Comparison of ENCODE assay signal across 10 mouse cellular contexts in the genomic region with DNA sequence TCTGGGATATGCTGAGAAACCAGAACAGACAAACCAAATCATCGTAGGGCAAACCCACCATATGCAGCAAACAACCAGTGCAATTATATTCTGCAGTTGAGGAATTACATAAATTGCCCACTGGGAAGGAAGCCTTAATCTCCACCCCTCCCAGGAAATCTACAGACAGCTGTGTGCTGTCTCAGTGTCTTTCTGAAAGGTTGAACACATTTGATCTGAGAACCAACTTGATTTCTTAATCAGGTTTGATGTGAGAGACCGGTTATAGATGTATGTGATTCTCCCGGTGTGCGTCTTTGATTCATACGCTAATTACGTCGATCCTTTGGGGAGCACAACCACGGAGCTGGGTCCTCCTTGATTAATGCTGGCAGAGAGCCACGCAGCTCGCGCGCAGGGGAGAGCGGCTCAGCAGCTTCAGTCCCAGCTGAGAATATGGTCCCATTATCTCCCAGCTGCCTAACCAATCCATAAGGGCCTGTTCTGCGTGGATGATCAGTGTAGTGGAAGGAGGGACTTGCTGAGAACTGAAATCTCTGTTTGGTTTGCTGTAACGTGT.
DNase-seq lines count a peak whose midpoint lies in the region; ATAC-seq and TF ChIP-seq lines count a peak whose summit lies in the region.
"Had no signal": no experiment of that assay in that cellular context is flagged by ENCODE, and none has a peak within 500 bp of the region (broad histone marks: within the 10 kb centered on the region; RNA-seq: fewer than 3 reads in every experiment).

No protein-coding gene starts in this region.

- DNase-seq in heart, adult 2 months, result no peak
- peak; percentile 81 for DNase-seq in brain, adult 2 months (ENCODE audit: low read depth, low spot score)
- peak; percentile 62 for DNase-seq in forebrain, embryonic 11.5 days (ENCODE audit: low spot score)
- DNase-seq in right cerebral cortex, postnatal 10 days (ENCODE audit: low spot score in 2 of 2), result peak; percentile 75 to 82
- DNase-seq in thymus, postnatal 25 days, result no peak

- 27% methylated on average over 15 of the region's 15 CpGs for WGBS in heart, embryonic 14.5 days
- 23% methylated on average over 15 of the region's 15 CpGs for WGBS in heart, adult 2 months
- WGBS in forebrain, embryonic 11.5 days, result 21% methylated on average over 15 of the region's 15 CpGs
- 26% methylated on average over 15 of the region's 15 CpGs for WGBS in intestine, postnatal 0 days
- WGBS in limb, embryonic 15.5 days, result 27% methylated on average over 15 of the region's 15 CpGs

- peak overlapping the region; percentile 21 to 30; a peak in 2 of 4 replicates for H3K4me3 ChIP-seq in heart, embryonic 14.5 days (ENCODE audit: control insufficient read depth in 1 of 2, insufficient read depth in 1 of 2, low read depth in 1 of 2, low read length in 2 of 2)
- no peak overlapping the region for H3K4me3 ChIP-seq in heart, adult 2 months
- H3K4me3 ChIP-seq in forebrain, embryonic 11.5 days (ENCODE audit: low read depth, low read length), result peak overlapping the region; percentile 14; the same call in 1 of the 2 replicates
- no peak overlapping the region for H3K4me3 ChIP-seq in intestine, postnatal 0 days (ENCODE audit: low read depth, low read length)
- peak overlapping the region; percentile 17 for H3K4me3 ChIP-seq in limb, embryonic 15.5 days
- H3K4me3 ChIP-seq: erythroblast, embryonic 14.5 days had no signal

- intact Hi-C loops in heart, adult 2 months (cut with DNase I), result no loop called here

- no peak for ATAC-seq in heart, embryonic 14.5 days (ENCODE audit: insufficient number of reproducible peaks, insufficient read depth, low FRiP score, low read depth)
- peak; percentile 90 for ATAC-seq in forebrain, embryonic 11.5 days (replicated peaks; ENCODE audit: low FRiP score)
- no peak for ATAC-seq in intestine, postnatal 0 days
- ATAC-seq in limb, embryonic 15.5 days (ENCODE audit: insufficient number of reproducible peaks, low FRiP score, low TSS enrichment, low read depth), result no peak

- H3K79me2 ChIP-seq in heart, adult 2 months (replicated peaks; ENCODE audit: control insufficient read depth, insufficient read depth, low read length), result no peaks in the 10 kb centered on the region

- no peaks in the 10 kb centered on the region for H3K36me3 ChIP-seq in heart, embryonic 14.5 days (ENCODE audit: control insufficient read depth, insufficient read depth, low read length)
- no peaks in the 10 kb centered on the region for H3K36me3 ChIP-seq in heart, adult 2 months (ENCODE audit: control insufficient read depth, insufficient read depth, low read length)
- no peaks in the 10 kb centered on the region for H3K36me3 ChIP-seq in forebrain, embryonic 11.5 days (ENCODE audit: control insufficient read depth, insufficient read depth, low read length)
- H3K36me3 ChIP-seq in intestine, postnatal 0 days (ENCODE audit: control insufficient read depth, insufficient read depth), result no peaks in the 10 kb centered on the region
- H3K36me3 ChIP-seq in limb, embryonic 15.5 days, result no peaks in the 10 kb centered on the region

- no peaks in the 10 kb centered on the region for H3K9me3 ChIP-seq in heart, embryonic 14.5 days (ENCODE audit: control insufficient read depth, low read length)
- H3K9me3 ChIP-seq in forebrain, embryonic 11.5 days (ENCODE audit: control insufficient read depth, low read length), result no peaks in the 10 kb centered on the region
- H3K9me3 ChIP-seq in intestine, postnatal 0 days (ENCODE audit: control insufficient read depth), result no peaks in the 10 kb centered on the region
- H3K9me3 ChIP-seq in limb, embryonic 15.5 days, result no peaks in the 10 kb centered on the region

- peak overlapping the region; percentile 52 for H3K4me2 ChIP-seq in heart, embryonic 14.5 days (ENCODE audit: low read length)
- peak overlapping the region; percentile 40 for H3K4me2 ChIP-seq in forebrain, embryonic 11.5 days (ENCODE audit: low read depth, low read length, severe bottlenecking)
- peak overlapping the region; percentile 35; the same call in 1 of the 2 replicates for H3K4me2 ChIP-seq in intestine, postnatal 0 days (replicated peaks; ENCODE audit: low read depth)
- H3K4me2 ChIP-seq in limb, embryonic 15.5 days, result peak overlapping the region; percentile 35

- peak overlapping the region; percentile 7; the same call in 1 of the 2 replicates for H3K9ac ChIP-seq in heart, embryonic 14.5 days (ENCODE audit: low read length)
- H3K9ac ChIP-seq in heart, adult 2 months (ENCODE audit: low read depth, low read length), result no peak overlapping the region
- H3K9ac ChIP-seq in forebrain, embryonic 11.5 days (ENCODE audit: low read length), result no peak overlapping the region
- no peak overlapping the region for H3K9ac ChIP-seq in intestine, postnatal 0 days (ENCODE audit: low read depth, low read length)
- no peak overlapping the region for H3K9ac ChIP-seq in limb, embryonic 15.5 days

- H3K27ac ChIP-seq in heart, embryonic 14.5 days (replicated peaks in 1 of 2; ENCODE audit: control insufficient read depth in 1 of 2, insufficient read depth in 1 of 2, low read depth in 2 of 2, low read length in 2 of 2), result no peak overlapping the region
- no peak overlapping the region for H3K27ac ChIP-seq in heart, adult 2 months
- H3K27ac ChIP-seq in forebrain, embryonic 11.5 days (ENCODE audit: low read depth, low read length), result peak overlapping the region; percentile 6; the same call in 1 of the 2 replicates
- no peak overlapping the region for H3K27ac ChIP-seq in intestine, postnatal 0 days (ENCODE audit: low read depth, low read length)
- H3K27ac ChIP-seq in limb, embryonic 15.5 days, result no peak overlapping the region

- no peak for TF ChIP-seq EP300 in heart, adult 2 months (IDR thresholded peaks at IDR 0.05; ENCODE audit: insufficient read depth, low read depth, low read length)

- no peaks in the 10 kb centered on the region for H3K4me1 ChIP-seq in heart, embryonic 14.5 days (ENCODE audit: control insufficient read depth in 2 of 2, insufficient read depth in 2 of 2, low read length in 2 of 2)
- no peaks in the 10 kb centered on the region for H3K4me1 ChIP-seq in heart, adult 2 months (ENCODE audit: control insufficient read depth, insufficient read depth, low read length)
- no peaks in the 10 kb centered on the region for H3K4me1 ChIP-seq in forebrain, embryonic 11.5 days (replicated peaks; ENCODE audit: control insufficient read depth, insufficient read depth, low read length)
- H3K4me1 ChIP-seq in intestine, postnatal 0 days (replicated peaks; ENCODE audit: control insufficient read depth, insufficient read depth, low read length), result no peaks in the 10 kb centered on the region
- H3K4me1 ChIP-seq in limb, embryonic 15.5 days, result no peaks in the 10 kb centered on the region

- H3K27me3 ChIP-seq in heart, embryonic 14.5 days (ENCODE audit: control insufficient read depth, insufficient read depth, low read length), result no peaks in the 10 kb centered on the region
- no peaks in the 10 kb centered on the region for H3K27me3 ChIP-seq in heart, adult 2 months (ENCODE audit: control insufficient read depth, insufficient read depth, low read length)
- no peaks in the 10 kb centered on the region for H3K27me3 ChIP-seq in forebrain, embryonic 11.5 days (ENCODE audit: control insufficient read depth, insufficient read depth, low read length)
- no peaks in the 10 kb centered on the region for H3K27me3 ChIP-seq in intestine, postnatal 0 days (replicated peaks; ENCODE audit: control insufficient read depth, insufficient read depth, low read length)
- H3K27me3 ChIP-seq in limb, embryonic 15.5 days, result no peaks in the 10 kb centered on the region
- H3K27me3 ChIP-seq: CH12.LX had no signal

- no peak for TF ChIP-seq POLR2A in heart, adult 2 months (IDR thresholded peaks at IDR 0.05; ENCODE audit: insufficient read depth, low read depth, low read length)

- no peak for TF ChIP-seq CTCF in heart, adult 2 months (IDR thresholded peaks at IDR 0.05)
- no peak for TF ChIP-seq CTCF in intestine, postnatal 0 days (IDR thresholded peaks at IDR 0.05; ENCODE audit: low read depth)

Comparison
In these comparisons a context has a peak if more than half of its experiments do, and no peak if none do; other contexts are left out.
1. H3K4me3 ChIP-seq: peak in heart, embryonic 14.5 days (2 of 2), forebrain, embryonic 11.5 days (single experiment) and limb, embryonic 15.5 days (single experiment); none in heart, adult 2 months (single experiment) and intestine, postnatal 0 days (single experiment).
2. DNase-seq: peak in brain, adult 2 months (single experiment), forebrain, embryonic 11.5 days (single experiment) and right cerebral cortex, postnatal 10 days (2 of 2); none in heart, adult 2 months (0 of 2) and thymus, postnatal 25 days (single experiment).
3. Peak in every context shown above with its lines, with median percentiles within 50 percentile points of each other: H3K4me2 ChIP-seq.